Mouse (Mus musculus) C2C12 (cell line): ENCODE results near the gene Msh2. TPM values are rescaled to one million over a fixed set of nuclear protein-coding genes. Genes with fewer than 3 reads are reported as not detected.

ENCODE experiments used
- H3K27me3 ChIP-seq: one replicate; pipeline ENCODE4 v1.6.1; 2011; ENCODE audit not compliant: control insufficient read depth, insufficient read depth, insufficient read length
- H3K36me3 ChIP-seq: one replicate; pipeline ENCODE4 v1.6.1; 2011; ENCODE audit not compliant: control insufficient read depth, insufficient read depth
- H3K4me3 ChIP-seq: one replicate; pipeline ENCODE4 v1.5.1; 2011; ENCODE audit warnings: mild to moderate bottlenecking, control low read depth; ENCODE audit not compliant: poor library complexity, insufficient read depth, severe bottlenecking
- H3K79me2 ChIP-seq: one replicate; pipeline ENCODE4 v1.6.1; 2011; ENCODE audit not compliant: control insufficient read depth, insufficient read depth
- H3K79me3 ChIP-seq: one replicate; pipeline ENCODE4 v1.6.1; 2011; ENCODE audit warnings: low read depth, control low read depth
- H3ac ChIP-seq: one replicate; pipeline ENCODE3; 2011; ENCODE audit warnings: low read depth; ENCODE audit not compliant: control insufficient read depth, insufficient read length
- CEBPB ChIP-seq: IDR thresholded peaks from one replicate; pipeline ENCODE4 v1.6.1; 2011; ENCODE audit warnings: low read depth, mild to moderate bottlenecking, control low read depth, moderate library complexity
- CTCF ChIP-seq: IDR thresholded peaks from one replicate; pipeline ENCODE4 v1.5.1; 2011; ENCODE audit not compliant: control insufficient read depth, insufficient read depth, insufficient read length
- FOSL1 ChIP-seq: IDR thresholded peaks from one replicate; pipeline ENCODE4 v1.8.0; 2011; ENCODE audit warnings: mild to moderate bottlenecking, low read length; ENCODE audit not compliant: poor library complexity, insufficient read depth, severe bottlenecking
- MAX ChIP-seq: IDR thresholded peaks from one replicate; pipeline ENCODE4 v1.6.1; 2011; ENCODE audit warnings: mild to moderate bottlenecking, control low read depth
- MYOD1 ChIP-seq: IDR thresholded peaks from one replicate; pipeline ENCODE4 v1.6.1; 2011; ENCODE audit warnings: low read depth; ENCODE audit not compliant: control insufficient read depth, insufficient read length
- MYOG ChIP-seq: IDR thresholded peaks from one replicate; pipeline ENCODE4 v1.6.1; 2011; ENCODE audit not compliant: control insufficient read depth, insufficient read length; ENCODE audit errors: extremely low read depth
- USF1 ChIP-seq: IDR thresholded peaks from one replicate; pipeline ENCODE4 v1.6.1; 2011; ENCODE audit warnings: low read depth, mild to moderate bottlenecking, control low read depth, moderate library complexity
- polyA plus RNA-seq: library from polyadenylated mRNA; unstranded; fragments of >200 nt; fragmentation: generic; extraction: Trizol; gene quantifications from one replicate; pipeline ENCODE4 v1.2.1, GENCODE M21; 2012; ENCODE audit warnings: missing spikeins

The Msh2 gene
- polyA plus RNA-seq, 1 experiment = 12.9 TPM

DNA sequence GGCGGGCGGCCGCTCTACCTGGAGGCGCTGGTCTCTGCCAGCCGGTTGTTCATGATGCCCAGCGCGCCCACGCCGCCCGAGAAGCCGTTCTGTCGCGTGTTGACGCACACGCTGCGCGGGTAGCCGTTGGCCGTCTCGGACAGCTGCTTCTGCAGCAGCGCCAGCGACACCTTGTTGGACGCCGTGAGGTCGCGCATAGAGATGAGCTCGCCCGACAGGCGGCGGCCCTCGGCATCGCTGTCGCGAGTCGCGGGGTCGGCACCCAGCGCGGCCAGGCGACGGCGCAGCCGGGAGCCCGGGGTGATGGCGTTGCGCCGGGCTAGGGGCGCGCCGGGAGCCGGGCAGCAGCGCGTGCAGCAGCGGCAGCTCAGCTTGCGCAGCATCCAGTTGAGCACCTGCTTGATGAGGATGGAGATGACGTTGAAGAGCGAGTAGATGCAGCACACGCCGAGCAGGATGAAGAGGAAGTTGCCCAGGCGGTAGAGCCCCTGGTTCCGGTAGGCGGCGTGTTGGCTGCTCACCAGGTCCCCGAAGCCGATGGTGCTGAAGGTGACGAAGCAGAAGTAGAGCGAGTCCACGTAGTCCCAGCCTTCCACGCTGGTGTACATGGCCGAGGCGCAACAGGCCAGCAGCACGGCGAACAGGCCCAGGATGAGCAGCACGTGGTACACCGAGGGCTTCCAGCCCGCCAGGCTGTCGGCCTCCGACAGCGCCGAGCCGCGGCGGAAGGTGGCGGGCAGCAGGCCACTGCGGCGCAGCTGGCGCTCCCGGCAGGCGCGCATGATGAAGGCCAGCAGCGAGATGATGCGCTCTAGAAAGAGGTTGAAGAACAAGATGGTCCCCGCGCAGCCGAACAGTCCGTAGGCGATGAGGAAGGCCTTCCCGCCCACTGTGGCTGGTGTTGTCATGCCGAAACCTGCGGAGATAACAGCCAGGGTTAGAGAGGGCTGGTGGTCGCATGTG lies 74.1 kb downstream of the Msh2 start:
- no peaks in the 10 kb centered on the region for H3K79me2 ChIP-seq
- TF ChIP-seq CEBPB = no peak
- TF ChIP-seq FOSL1 = no peak
- TF ChIP-seq CTCF = no peak
- no peak for TF ChIP-seq USF1
- TF ChIP-seq MYOD1 = no peak
- no peak for TF ChIP-seq MAX
- TF ChIP-seq MYOG = no peak
- no peak overlapping the region for H3K4me3 ChIP-seq
- no peaks in the 10 kb centered on the region for H3K36me3 ChIP-seq
- no peaks in the 10 kb centered on the region for H3K79me3 ChIP-seq
- no peaks in the 10 kb centered on the region for H3K27me3 ChIP-seq
- peak overlapping the region; percentile 49 for H3ac ChIP-seq

DNA sequence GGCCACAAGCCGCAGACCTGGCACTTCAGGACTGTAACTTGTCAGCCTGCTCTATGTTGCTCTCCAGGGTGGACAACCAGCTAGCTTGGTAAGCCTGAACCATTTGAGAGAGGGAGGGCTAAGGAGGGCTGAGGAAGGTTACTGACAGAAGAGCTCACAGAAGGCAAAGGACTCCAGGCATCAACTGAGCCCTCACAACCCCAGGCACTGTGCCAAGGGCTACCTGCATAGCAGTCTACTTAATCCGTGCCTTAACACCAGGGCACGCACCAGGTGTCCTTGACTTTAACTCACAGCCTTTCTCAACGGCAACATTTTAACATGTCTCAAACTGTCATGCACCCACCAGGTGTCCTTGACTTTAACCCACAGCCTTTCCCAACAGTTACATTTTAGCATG lies 88.2 kb downstream of the Msh2 start:
- Histone ChIP-seq H3K4me3 (no peak overlapping the region), H3K36me3 (no peaks in the 10 kb centered on the region), H3ac (no peak overlapping the region), H3K27me3 (no peaks in the 10 kb centered on the region), H3K79me2 (no peaks in the 10 kb centered on the region), H3K79me3 (no peaks in the 10 kb centered on the region)
- TF ChIP-seq CTCF = no peak
- no peak for TF ChIP-seq MYOD1
- TF ChIP-seq USF1 = no peak
- no peak for TF ChIP-seq MAX
- TF ChIP-seq MYOG = no peak
- no peak for TF ChIP-seq CEBPB
- no peak for TF ChIP-seq FOSL1

DNA sequence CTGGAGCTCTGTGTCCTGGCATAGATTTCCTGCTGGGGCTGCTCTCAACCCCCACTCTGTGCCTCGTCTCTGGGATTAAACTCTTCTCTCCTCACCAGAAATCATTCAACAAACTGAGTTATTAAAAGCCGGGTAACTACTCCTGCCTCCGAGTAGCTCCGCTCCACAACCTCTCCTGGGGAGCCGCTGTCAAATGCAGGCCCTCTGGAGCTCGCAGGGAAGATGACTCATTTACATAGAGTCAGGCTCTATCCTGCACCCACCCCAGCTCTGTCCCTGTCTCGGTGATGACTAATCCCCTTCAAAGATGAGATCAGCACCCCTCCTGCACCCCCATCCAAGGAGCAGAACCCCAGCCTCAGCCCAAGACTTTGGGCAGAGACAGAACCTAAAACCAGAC lies 91.0 kb downstream of the Msh2 start:
- Histone ChIP-seq H3ac (no peak overlapping the region), H3K79me3 (no peaks in the 10 kb centered on the region), H3K4me3 (no peak overlapping the region), H3K79me2 (no peaks in the 10 kb centered on the region), H3K27me3 (no peaks in the 10 kb centered on the region), H3K36me3 (no peaks in the 10 kb centered on the region)
- TF ChIP-seq MYOD1 (no peak), MAX (peak; percentile 19)

DNA sequence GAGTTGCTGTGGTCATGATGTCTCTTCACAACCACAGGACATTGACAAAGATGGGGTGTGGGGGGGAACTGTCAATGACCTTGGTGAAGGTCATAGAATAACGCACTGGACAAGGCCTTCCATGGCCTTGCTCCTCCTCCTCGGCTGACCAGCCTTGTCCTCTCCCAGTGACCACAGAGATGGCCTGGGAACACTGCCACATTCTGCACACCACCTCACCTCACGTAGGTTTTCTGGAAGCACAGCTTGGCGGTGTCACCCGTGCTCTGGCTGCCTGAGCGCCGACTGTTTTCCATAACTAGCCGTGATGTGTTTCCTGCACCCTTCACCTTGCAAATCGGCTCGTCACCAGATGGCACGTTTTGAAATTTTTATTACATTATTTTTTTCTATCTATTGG lies 92.9 kb downstream of the Msh2 start:
- no peak overlapping the region for H3ac ChIP-seq
- no peaks in the 10 kb centered on the region for H3K36me3 ChIP-seq
- H3K27me3 ChIP-seq = no peaks in the 10 kb centered on the region
- TF ChIP-seq MAX (no peak), CEBPB (no peak), MYOG (no peak), USF1 (no peak), CTCF (no peak), FOSL1 (no peak), MYOD1 (no peak)
- no peaks in the 10 kb centered on the region for H3K79me3 ChIP-seq
- no peak overlapping the region for H3K4me3 ChIP-seq
- no peaks in the 10 kb centered on the region for H3K79me2 ChIP-seq

DNA sequence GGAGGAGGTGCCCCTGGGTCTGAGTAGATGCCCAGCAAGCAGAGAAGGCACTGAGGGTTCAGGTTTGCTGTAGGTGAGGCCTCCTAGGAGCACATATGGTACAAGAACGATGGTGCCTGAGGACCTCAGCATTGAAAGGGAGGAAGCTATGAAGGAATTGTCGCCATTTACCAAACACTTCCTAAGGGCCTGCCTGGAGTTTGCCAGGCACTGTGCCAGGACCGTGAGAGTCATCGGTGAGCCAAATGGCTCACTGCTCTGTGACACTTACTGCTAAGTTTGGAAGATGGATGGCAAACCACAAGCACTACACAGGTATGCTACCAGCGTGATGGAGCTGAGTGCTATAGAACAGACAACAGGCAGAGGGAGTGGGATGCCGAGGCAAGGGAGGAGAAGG lies 94.8 kb downstream of the Msh2 start:
- H3K36me3 ChIP-seq = no peaks in the 10 kb centered on the region
- no peaks in the 10 kb centered on the region for H3K27me3 ChIP-seq
- no peaks in the 10 kb centered on the region for H3K79me2 ChIP-seq
- H3K4me3 ChIP-seq = no peak overlapping the region
- no peak overlapping the region for H3ac ChIP-seq
- H3K79me3 ChIP-seq = no peaks in the 10 kb centered on the region
- no peak for TF ChIP-seq CEBPB
- no peak for TF ChIP-seq FOSL1
- TF ChIP-seq CTCF = no peak
- TF ChIP-seq MAX = no peak
- TF ChIP-seq MYOG = no peak
- no peak for TF ChIP-seq MYOD1
- no peak for TF ChIP-seq USF1

DNA sequence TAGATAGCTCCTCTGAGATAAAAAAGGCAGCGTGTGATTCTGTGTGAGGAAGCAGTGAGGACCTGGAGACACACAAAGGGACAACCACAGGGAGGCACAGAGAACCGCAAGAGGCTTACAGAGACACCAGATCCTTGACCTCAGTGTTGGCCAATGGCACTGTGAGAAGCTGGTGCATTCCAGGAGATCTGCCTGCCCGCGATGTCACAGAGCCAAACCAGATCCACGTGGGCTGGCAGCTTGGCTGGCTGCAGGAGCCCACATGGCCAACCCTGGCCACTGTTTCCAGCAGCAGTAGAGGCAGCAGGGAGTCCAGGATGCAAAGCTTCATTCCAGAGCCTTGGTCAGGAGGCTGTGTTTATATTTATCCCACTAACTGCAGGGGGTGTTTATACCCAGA lies 98.6 kb downstream of the Msh2 start:
- TF ChIP-seq FOSL1 (no peak), MAX (peak; percentile 83), CEBPB (peak; percentile 47), USF1 (peak; percentile 70)
- Histone ChIP-seq H3K4me3 (no peak overlapping the region), H3ac (no peak overlapping the region), H3K79me3 (no peaks in the 10 kb centered on the region), H3K27me3 (no peaks in the 10 kb centered on the region), H3K79me2 (no peaks in the 10 kb centered on the region), H3K36me3 (no peaks in the 10 kb centered on the region)
